Mouse (Mus musculus) heart, embryonic 14.5 days (tissue): ENCODE measurements around the gene Apol8. TPM values are rescaled to one million over a fixed set of nuclear protein-coding genes. Genes with fewer than 3 reads are reported as not detected.
"Not testable (repeated sequence)": the region's sequence is repeated elsewhere in the genome, so short reads cannot be mapped to it uniquely, and the experiment has no call there.

Experiments used
- ATAC-seq: fragments of 200-750 bp; cut with Nextera tagmentation; 2 replicates; pipeline ENCODE4 v1.8.0; 2017; ENCODE audit warnings: low read depth, moderate TSS enrichment; ENCODE audit not compliant: insufficient number of reproducible peaks, insufficient read depth, low FRiP score
- H3K27ac ChIP-seq, 2 experiments: fragments of 200-500 bp in 1 of 2; fragments of 300-500 bp in 1 of 2; sonication (generic) in 1 of 2; replicated peaks in 1 of 2; 2 replicates each; pipeline ENCODE4 v1.5.1; 2012 to 2014; ENCODE audit warnings: low read depth in 2 of 2, low read length in 2 of 2, control low read depth in 1 of 2, mild to moderate bottlenecking in 1 of 2, mixed read lengths in 1 of 2; ENCODE audit not compliant: control insufficient read depth in 1 of 2, insufficient read depth in 1 of 2
- H3K27me3 ChIP-seq: fragments of 300-500 bp; sonication (generic); 2 replicates; pipeline ENCODE4 v1.6.1; 2014; ENCODE audit warnings: mild to moderate bottlenecking, low read length, control low read depth; ENCODE audit not compliant: control insufficient read depth, insufficient read depth
- H3K36me3 ChIP-seq: fragments of 300-500 bp; sonication (generic); 2 replicates; pipeline ENCODE4 v1.6.1; 2014; ENCODE audit warnings: mild to moderate bottlenecking, control low read depth, low read length, mixed read lengths; ENCODE audit not compliant: control insufficient read depth, insufficient read depth
- H3K4me1 ChIP-seq, 2 experiments: fragments of 200-500 bp in 1 of 2; fragments of 300-500 bp in 1 of 2; sonication (generic) in 1 of 2; 2 replicates each; pipeline ENCODE4 v1.6.1; 2012 to 2014; ENCODE audit warnings: low read length in 2 of 2, control low read depth in 1 of 2, mixed read lengths in 1 of 2; ENCODE audit not compliant: control insufficient read depth in 2 of 2, insufficient read depth in 2 of 2
- H3K4me2 ChIP-seq: fragments of 300-500 bp; sonication (generic); 2 replicates; pipeline ENCODE4 v1.6.1; 2014; ENCODE audit warnings: mild to moderate bottlenecking, low read length
- H3K4me3 ChIP-seq, 2 experiments: fragments of 200-500 bp in 1 of 2; fragments of 300-500 bp in 1 of 2; sonication (generic) in 1 of 2; 2 replicates each; pipeline ENCODE4 v1.5.1; 2012 to 2014; ENCODE audit warnings: low read length in 2 of 2, mild to moderate bottlenecking in 2 of 2, control low read depth in 1 of 2, low read depth in 1 of 2, moderate library complexity in 1 of 2; ENCODE audit not compliant: control insufficient read depth in 1 of 2, insufficient read depth in 1 of 2
- H3K9ac ChIP-seq: fragments of 300-500 bp; sonication (generic); 2 replicates; pipeline ENCODE4 v1.6.1; 2014; ENCODE audit warnings: mild to moderate bottlenecking, low read length
- H3K9me3 ChIP-seq: fragments of 300-500 bp; sonication (generic); 2 replicates; pipeline ENCODE4 v1.6.1; 2016; ENCODE audit warnings: low read length, control low read depth; ENCODE audit not compliant: control insufficient read depth
- WGBS: fragments of 180-500 bp; shearing (Covaris S2); extraction: QIAGEN DNeasy Blood & Tissue Kit; methylation state at CpG from one replicate; pipeline ENCODE4 v1.1.7; 2014; 5-methylcytosine and 5-hydroxymethylcytosine counted together
- polyA plus RNA-seq: library from polyadenylated mRNA; unstranded; fragments of >200 nt; fragmentation: Nextera tagmentation; extraction: Ambion mirVana; gene quantifications from 2 replicates; pipeline ENCODE4 v1.2.1, GENCODE M21; 2014

Apol8 gene
- polyA plus RNA-seq, 1 experiment from 2014 or later = not detected

- Histone ChIP-seq H3K4me2 (no peak overlapping the region), H3K27ac (no peak overlapping the region), H3K4me3 (no peak overlapping the region), H3K36me3 (no peaks in the 10 kb centered on the region), H3K4me1 (no peaks in the 10 kb centered on the region), H3K9ac (no peak overlapping the region), H3K27me3 (no peaks in the 10 kb centered on the region), H3K9me3 (peaks cover 3% of the 10 kb centered on the region; the same call in 1 of the 2 replicates)
- WGBS = 80% methylated on average over 1 of the region's 1 CpGs
- ATAC-seq = no peak
Measured at GRCm38 (mm10) chr15:77746326-77746725, 10.5 kb downstream of the Apol8 start.

- H3K27ac ChIP-seq = no peak overlapping the region
- no peak overlapping the region for H3K9ac ChIP-seq
- H3K27me3 ChIP-seq = no peaks in the 10 kb centered on the region
- peaks cover 3% of the 10 kb centered on the region; the same call in 1 of the 2 replicates for H3K9me3 ChIP-seq
- no peak overlapping the region for H3K4me3 ChIP-seq
- no peaks in the 10 kb centered on the region for H3K36me3 ChIP-seq
- no peak for ATAC-seq
- H3K4me1 ChIP-seq = no peaks in the 10 kb centered on the region
- no peak overlapping the region for H3K4me2 ChIP-seq
Measured at GRCm38 (mm10) chr15:77745081-77745480, 11.7 kb downstream of the Apol8 start.

GRCm38 (mm10) chr15:77744632-77745031, 12.2 kb downstream of the Apol8 start:
- Histone ChIP-seq H3K4me2 (no peak overlapping the region), H3K4me1 (no peaks in the 10 kb centered on the region), H3K9me3 (peaks cover 3% of the 10 kb centered on the region; the same call in 1 of the 2 replicates), H3K4me3 (no peak overlapping the region), H3K27me3 (no peaks in the 10 kb centered on the region), H3K9ac (no peak overlapping the region), H3K36me3 (no peaks in the 10 kb centered on the region), H3K27ac (no peak overlapping the region)
- no peak for ATAC-seq
- WGBS = 33% methylated on average over 5 of the region's 5 CpGs

- not testable (repeated sequence) for H3K4me3 ChIP-seq, H3K4me1 ChIP-seq
- WGBS = 73% methylated on average over 6 of the region's 6 CpGs
Measured at GRCm38 (mm10) chr15:77741556-77741955, 15.2 kb downstream of the Apol8 start.

GRCm38 (mm10) chr15:77740511-77741297, 16.1 kb downstream of the Apol8 start:
- no peak for ATAC-seq
- no peak overlapping the region for H3K4me2 ChIP-seq

More at GRCm38 (mm10) chr15:77741556-77741955, 15.2 kb downstream of the Apol8 start:
- not testable (repeated sequence) for H3K36me3 ChIP-seq, H3K27ac ChIP-seq, H3K9ac ChIP-seq, H3K27me3 ChIP-seq, H3K9me3 ChIP-seq, ATAC-seq, H3K4me2 ChIP-seq

GRCm38 (mm10) chr15:77733903-77734302, 22.9 kb downstream of the Apol8 start:
- H3K9me3 ChIP-seq = not testable (repeated sequence)
- 31% methylated on average over 4 of the region's 4 CpGs for WGBS

More at GRCm38 (mm10) chr15:77740511-77741297, 16.1 kb downstream of the Apol8 start:
- Histone ChIP-seq H3K27me3 (no peaks in the 10 kb centered on the region), H3K4me1 (no peaks in the 10 kb centered on the region), H3K27ac (no peak overlapping the region), H3K9ac (no peak overlapping the region), H3K36me3 (no peaks in the 10 kb centered on the region), H3K4me3 (no peak overlapping the region), H3K9me3 (no peaks in the 10 kb centered on the region)
- 77% methylated on average over 9 of the region's 9 CpGs for WGBS

GRCm38 (mm10) chr15:77733380-77733779, 23.4 kb downstream of the Apol8 start:
- H3K9me3 ChIP-seq, H3K9ac ChIP-seq, H3K4me2 ChIP-seq, H3K36me3 ChIP-seq, ATAC-seq, H3K4me3 ChIP-seq, H3K4me1 ChIP-seq, H3K27me3 ChIP-seq: not testable (repeated sequence)
- 33% methylated on average over 8 of the region's 8 CpGs for WGBS
- peak overlapping the region in 1 of 2 experiments; percentile 12; a peak in 1 of 4 replicates for H3K27ac ChIP-seq

More at GRCm38 (mm10) chr15:77733903-77734302, 22.9 kb downstream of the Apol8 start:
- H3K4me1 ChIP-seq, H3K4me3 ChIP-seq, H3K27me3 ChIP-seq, H3K36me3 ChIP-seq, H3K27ac ChIP-seq, ATAC-seq, H3K9ac ChIP-seq, H3K4me2 ChIP-seq: not testable (repeated sequence)

- not testable (repeated sequence) for ATAC-seq, H3K9me3 ChIP-seq, H3K9ac ChIP-seq, H3K4me3 ChIP-seq, H3K27ac ChIP-seq, H3K27me3 ChIP-seq, H3K4me2 ChIP-seq, H3K36me3 ChIP-seq, H3K4me1 ChIP-seq
- WGBS = 76% methylated on average over 10 of the region's 10 CpGs
Measured at GRCm38 (mm10) chr15:77732851-77733250, 24.0 kb downstream of the Apol8 start.
